Mouse (Mus musculus): ENCODE data around the gene Crmp1.
A peak's percentile ranks its signal among the peaks of the same experiment; 100 is the strongest.

Crmp1 gene

GRCm38 (mm10) chr5:37298370-37298769, 56.6 kb downstream of the Crmp1 start:
- no peak for DNase-seq (ENCODE audit: low spot score)

GRCm38 (mm10) chr5:37310026-37310425, 68.3 kb downstream of the Crmp1 start:
- no peak for DNase-seq (ENCODE audit: low spot score)

- no peak for DNase-seq (ENCODE audit: low spot score)
These were observed 71.4 kb downstream of the Crmp1 start for GRCm38 (mm10) chr5:37312980-37313722.

- no peak for DNase-seq (ENCODE audit: low spot score)
These were observed 77.0 kb downstream of the Crmp1 start for GRCm38 (mm10) chr5:37318715-37319114.

GRCm38 (mm10) chr5:37320174-37320573, 78.4 kb downstream of the Crmp1 start:
- DNase-seq (ENCODE audit: low spot score) = peak; percentile 25

- DNase-seq (ENCODE audit: low spot score) = no peak
These were observed 79.0 kb downstream of the Crmp1 start for GRCm38 (mm10) chr5:37320761-37321160.

GRCm38 (mm10) chr5:37326675-37327074, 84.9 kb downstream of the Crmp1 start:
- no peak for DNase-seq (ENCODE audit: low spot score)

GRCm38 (mm10) chr5:37330449-37331132, 88.9 kb downstream of the Crmp1 start:
- no peak for DNase-seq (ENCODE audit: low spot score)

GRCm38 (mm10) chr5:37331133-37331505, 89.4 kb downstream of the Crmp1 start:
- no peak for DNase-seq (ENCODE audit: low spot score)

- DNase-seq (ENCODE audit: low spot score) = no peak
These were observed 90.3 kb downstream of the Crmp1 start for GRCm38 (mm10) chr5:37332066-37332465.

GRCm38 (mm10) chr5:37335061-37335460, 93.3 kb downstream of the Crmp1 start:
- DNase-seq (ENCODE audit: low spot score) = no peak

- no peak for DNase-seq (ENCODE audit: low spot score)
These were observed 94.9 kb downstream of the Crmp1 start, which contains the start of gene Evc for GRCm38 (mm10) chr5:37336485-37337105. Gene Evc (minus strand): TSS chr5:37336894.

GRCm38 (mm10) chr5:37337696-37338095, 96.0 kb downstream of the Crmp1 start:
- DNase-seq (ENCODE audit: low spot score) = no peak

GRCm38 (mm10) chr5:37338288-37338687, 96.5 kb downstream of the Crmp1 start, which contains the start of gene Evc2:
Gene Evc2 (plus strand): TSS chr5:37338499.
- peak; percentile 17 for DNase-seq (ENCODE audit: low spot score)
